Mouse (Mus musculus): ENCODE measurements at regions not wholly inside any gene's neighbourhood (a gene's known extent, or its start where the extent isn't known, plus 50 kb on each side); places are given as distances from the start of the nearest gene placed in this dataset.

DNA sequence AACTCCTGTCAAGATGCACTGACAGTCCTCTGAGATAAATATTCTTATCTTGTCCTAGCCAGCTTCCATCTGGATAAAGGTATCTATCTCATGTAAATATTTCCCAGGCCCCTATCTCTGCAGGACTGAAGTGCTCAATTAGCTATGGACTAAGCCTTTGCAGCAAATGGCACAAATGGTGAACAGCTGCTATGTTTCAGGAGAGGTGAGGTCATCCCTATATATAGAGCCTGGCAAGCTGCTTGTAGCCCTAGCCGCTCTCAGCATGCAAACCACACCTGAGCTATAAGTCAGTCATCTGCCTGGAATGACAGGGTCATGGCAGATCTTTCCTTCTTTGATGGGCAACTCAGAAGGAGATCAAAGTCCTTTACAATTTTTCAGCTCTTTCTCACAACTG, 294.9 kb upstream of the Agtr1b start:
- DNase-seq, result no peak

DNA sequence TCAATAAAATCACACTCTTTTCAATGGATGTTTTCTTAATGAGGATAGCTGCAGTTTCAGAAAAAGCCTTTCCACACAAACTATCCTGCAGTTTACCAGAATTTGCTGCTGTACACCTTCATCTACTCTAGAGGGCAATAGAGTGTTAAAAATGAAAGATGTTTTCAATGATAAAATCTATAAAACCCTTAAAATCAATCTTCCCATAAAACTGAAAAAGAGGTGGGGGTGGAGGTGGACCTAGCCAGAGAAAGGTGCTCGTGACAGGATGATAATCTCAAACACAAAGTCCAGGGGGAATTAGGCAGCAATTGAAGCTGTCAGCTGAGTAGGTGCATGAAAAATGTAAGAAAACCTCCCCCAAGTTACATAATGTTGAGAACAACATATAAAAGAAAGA, 288.4 kb upstream of the Agtr1b start:
- DNase-seq, result no peak
